Mouse (Mus musculus) brain, embryonic 14.5 days (tissue): Measurements from ENCODE around the gene Plekhg1. TPM values are rescaled to one million over a fixed set of nuclear protein-coding genes. Genes with fewer than 3 reads are reported as not detected.
A peak's percentile ranks its signal among the peaks of the same experiment; 100 is the strongest.

Source experiments
- DNase-seq: peaks from one replicate; pipeline ENCODE4 v3.0.0-alpha.2; 2011; ENCODE audit warnings: low read depth
- CTCF ChIP-seq: fragments of 200-500 bp; IDR thresholded peaks from 2 replicates; pipeline ENCODE4 v1.5.1; 2012; ENCODE audit warnings: inconsistent platforms, mild to moderate bottlenecking, moderate library complexity, borderline replicate concordance; ENCODE audit not compliant: insufficient read depth, insufficient read length; ENCODE audit errors: extremely low read depth
- POLR2A ChIP-seq: fragments of 200-500 bp; IDR thresholded peaks from 2 replicates; pipeline ENCODE4 v1.6.1; 2012; ENCODE audit warnings: mild to moderate bottlenecking, inconsistent platforms, borderline replicate concordance; ENCODE audit not compliant: poor library complexity, insufficient read depth, insufficient read length, severe bottlenecking; ENCODE audit errors: extremely low read depth
- polyA plus RNA-seq: library from polyadenylated mRNA; depleted of rRNA; stranded (reverse); fragments of >200 nt; gene quantifications from 2 replicates; pipeline ENCODE4 v1.2.3, GENCODE M21; 2012

Plekhg1 gene
- polyA plus RNA-seq, 1 experiment, result 8.8 TPM

DNA sequence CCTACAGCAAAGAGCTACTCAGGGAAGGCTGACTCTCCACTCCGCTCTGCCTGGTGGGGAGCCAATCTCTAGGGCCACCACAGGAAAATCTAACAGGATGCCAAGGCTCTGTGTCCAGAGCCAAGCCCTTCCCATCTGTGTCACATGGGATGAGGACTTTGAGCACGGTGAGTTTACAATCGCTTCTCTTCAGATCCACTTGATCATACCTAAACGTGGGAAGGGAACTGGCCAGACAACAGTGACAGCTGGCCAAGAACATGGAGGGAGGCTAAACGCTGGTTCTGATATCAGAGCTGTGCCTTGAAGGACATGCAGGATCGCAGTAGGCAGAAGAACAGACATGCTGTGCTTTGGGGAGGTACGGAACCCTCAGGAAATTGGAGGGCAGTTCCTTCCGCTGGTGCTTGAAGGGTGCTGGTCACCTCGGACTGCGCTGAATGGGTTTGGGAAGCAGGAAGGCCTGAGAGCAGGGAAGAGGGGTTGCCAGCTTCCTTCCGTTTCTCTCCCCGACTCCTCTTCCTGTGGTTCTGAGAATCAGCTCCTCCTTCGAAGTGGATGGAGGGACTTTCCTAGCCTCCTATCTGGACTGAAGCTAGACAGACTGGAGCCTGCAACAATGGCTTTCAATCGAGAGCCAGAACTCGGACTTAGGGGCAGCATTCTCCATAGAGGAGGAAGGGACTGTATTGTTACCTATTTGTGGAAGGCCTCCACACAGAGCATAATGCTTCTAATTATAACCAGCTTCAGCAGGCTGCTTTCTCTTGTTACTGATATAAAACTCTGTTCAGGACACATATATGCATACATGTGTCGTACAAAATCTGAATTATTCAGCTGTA lies 21.9 kb upstream of the Plekhg1 start:
- DNase-seq, result peak; percentile 32
- TF ChIP-seq CTCF (no peak), POLR2A (no peak)

DNA sequence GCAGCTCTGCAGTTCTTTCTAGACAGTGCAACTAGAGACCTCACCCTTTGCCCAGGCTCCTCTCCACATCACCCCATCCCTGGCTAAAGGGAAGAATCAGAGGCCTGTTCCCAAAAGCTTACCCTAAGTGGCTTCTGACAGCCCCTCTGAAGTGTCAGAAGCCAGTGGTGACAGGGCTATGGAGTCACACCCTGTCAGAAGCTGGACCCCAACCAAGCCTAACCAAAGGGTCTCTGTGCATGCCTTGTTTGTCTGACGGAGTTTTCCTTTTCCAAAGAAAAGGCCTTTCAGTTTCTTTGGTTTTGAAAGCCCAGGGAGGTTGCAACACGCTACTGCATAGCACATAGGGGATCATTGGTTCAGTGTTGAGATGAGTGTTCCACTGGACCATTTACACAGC lies 19.9 kb upstream of the Plekhg1 start:
- no peak for DNase-seq
- TF ChIP-seq CTCF (no peak), POLR2A (no peak)

DNA sequence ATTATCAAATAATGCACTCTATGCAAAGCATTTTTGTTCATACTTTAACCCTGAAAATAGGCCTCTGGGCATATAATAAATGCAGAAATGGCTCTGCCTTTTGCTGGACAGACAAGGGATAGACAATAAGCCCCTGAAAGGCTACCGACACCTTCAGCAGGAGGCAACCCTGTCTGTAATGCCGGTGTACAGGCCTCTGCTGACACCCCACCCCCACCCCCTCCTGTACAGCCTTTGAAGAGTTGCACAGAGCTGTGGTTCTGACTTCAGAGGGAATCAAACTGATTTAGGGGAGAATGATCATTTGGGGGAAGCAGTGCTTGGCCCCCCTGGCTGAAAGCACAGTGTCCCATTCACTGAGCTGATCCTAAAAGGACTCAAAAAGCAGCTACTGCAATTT lies 17.8 kb upstream of the Plekhg1 start:
- peak; percentile 42 for DNase-seq
- TF ChIP-seq POLR2A (no peak), CTCF (no peak)

DNA sequence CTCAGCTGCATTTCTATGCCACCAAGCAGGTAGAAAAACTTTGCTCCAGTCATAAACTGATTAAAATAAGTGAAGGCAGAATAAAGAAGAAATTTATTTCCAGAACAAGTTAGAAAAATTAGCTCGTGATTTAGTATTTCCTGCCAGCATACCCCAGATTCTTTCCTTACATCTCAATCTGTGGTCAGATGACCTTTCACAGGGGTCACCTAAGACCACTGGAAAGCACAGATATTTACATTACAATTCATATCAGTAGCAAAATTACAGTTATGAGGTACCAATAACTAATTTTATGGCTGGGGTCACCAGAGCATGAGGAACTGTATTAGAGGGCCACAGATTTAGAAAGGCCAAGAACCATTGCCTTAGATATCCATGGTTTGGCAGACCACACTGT lies 15.5 kb upstream of the Plekhg1 start:
- no peak for DNase-seq
- no peak for TF ChIP-seq CTCF
- no peak for TF ChIP-seq POLR2A

DNA sequence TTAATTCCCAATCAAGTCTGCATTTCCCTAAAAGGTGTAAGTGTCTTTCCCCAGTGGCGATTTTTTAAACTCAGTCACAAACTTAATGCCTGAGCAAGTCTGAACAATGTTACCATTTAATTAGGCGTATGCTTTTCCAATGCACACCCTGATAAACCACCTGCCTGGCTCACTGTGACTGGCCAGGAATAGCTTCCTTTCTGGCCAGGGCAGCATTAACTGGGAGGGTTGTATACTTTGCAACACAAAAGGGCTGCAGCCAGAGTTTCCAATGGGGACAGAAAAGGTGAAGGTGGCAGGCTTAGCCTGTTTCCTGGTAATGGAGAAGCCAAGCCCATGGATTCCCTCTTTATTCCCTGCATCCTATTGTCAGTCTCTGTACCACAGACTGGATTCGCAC lies 10.5 kb upstream of the Plekhg1 start:
- no peak for TF ChIP-seq CTCF
- TF ChIP-seq POLR2A, result no peak

DNA sequence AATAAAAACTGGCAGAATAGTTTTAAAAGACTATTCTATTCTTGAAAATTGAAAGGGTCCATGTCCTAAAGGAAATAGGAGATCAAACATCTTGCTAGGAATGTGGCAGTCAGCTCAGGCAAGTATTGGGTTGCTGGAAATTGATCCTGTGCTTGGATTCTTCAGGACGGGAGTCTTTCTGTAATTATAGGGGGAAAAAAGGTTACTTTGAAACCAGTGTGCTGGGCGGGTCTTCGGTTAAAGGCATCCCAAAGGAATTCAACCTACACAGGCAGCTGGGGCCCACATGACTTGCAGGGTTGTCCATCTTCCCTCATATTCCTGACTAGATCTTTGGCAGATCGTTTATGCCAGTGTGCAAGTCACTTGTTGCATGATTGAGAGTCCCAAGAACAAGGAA lies 9.8 kb upstream of the Plekhg1 start:
- no peak for TF ChIP-seq POLR2A
- TF ChIP-seq CTCF, result no peak
- no peak for DNase-seq

More for the DNA sequence above, 10.5 kb upstream of the Plekhg1 start:
- DNase-seq, result no peak

DNA sequence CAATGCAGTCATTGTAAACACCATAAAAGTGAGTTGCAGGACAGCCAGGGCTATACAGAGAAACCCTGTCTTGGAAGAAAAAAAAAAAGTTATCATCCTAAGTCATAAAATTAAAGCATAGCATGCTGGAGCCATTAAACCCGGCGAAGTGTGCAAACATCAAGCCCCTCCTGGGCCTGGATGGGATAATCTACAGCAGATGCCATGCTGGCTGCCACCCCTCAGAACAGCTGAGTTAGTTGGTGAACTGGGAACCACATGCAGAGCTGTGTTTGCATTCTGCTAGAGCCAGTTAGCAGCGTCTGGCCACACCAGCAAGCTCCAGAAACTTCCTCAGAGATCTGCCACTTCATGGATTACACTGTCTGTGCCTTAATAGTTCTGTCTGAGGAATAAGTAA lies 3.1 kb upstream of the Plekhg1 start:
- no peak for DNase-seq

DNA sequence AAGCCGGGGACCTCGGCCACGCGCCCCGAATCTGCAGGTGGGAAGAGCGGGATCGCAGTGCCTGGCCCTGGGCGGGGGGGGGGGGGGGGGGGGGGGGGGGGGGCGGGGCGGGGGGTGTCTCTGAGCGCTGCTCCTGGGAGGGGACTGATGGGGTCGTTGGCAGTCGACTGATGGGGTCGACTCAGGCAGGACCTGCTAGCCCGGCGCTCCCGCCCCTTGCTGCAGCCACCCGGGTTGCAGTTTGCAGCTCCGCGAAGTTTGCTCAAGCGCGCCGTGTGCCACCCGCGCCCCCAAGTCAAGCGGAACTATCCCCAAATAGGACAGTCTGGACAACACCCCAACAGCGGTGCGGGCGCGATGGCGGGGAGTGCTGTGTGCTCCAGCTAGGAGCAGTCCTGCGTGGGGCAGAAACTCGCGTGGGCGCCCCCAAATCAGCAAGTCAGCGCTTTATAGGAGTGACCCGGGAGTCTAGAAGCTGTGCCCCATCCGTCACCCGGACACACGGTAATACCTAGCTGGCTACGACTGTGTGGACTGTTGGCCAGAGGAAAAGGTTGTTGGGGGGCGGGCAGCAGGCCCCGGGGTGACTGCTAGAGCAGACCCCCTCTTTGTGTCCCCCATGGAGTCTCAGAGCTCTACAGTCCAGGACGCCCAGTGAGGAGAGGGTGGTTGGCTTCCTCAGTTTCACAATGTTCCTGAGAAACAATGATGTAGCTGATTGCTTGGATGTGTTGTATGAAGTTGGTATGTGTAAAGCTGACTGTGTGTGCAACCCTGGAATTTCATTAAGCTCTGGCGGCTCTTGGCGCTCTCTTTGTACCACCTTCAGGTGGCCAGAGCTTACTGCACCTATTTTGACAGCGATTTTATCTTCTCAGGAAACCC lies 582 bp downstream of the Plekhg1 start:
- DNase-seq, result peak; percentile 92
- TF ChIP-seq POLR2A, result 0 out of 2 replicates have a peak, but pooled peaks have one; percentile 7
- peak; percentile 69; the same call in 1 of the 2 replicates for TF ChIP-seq CTCF

More for the DNA sequence above, 3.1 kb upstream of the Plekhg1 start:
- TF ChIP-seq POLR2A, result no peak

DNA sequence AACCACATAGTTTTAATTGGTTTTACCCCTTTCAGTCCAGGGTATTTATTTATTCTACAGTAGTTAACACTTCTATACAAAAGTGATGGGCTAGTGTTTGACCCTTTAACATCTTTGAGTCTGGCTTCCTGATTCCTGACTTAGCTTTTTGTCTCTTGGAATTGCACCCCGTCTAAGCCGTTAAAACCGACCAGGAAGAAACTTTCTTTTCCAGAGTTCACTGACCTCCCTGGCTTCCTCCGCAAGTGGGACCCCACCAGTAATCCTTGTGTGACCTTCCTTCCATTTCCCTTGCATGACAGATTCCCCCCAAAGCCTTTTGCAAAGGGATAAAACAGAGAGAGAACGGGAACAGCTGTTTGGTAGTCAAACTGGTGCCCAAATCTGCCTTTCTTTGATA lies 1.6 kb downstream of the Plekhg1 start:
- no peak for DNase-seq
- no peak for TF ChIP-seq CTCF
- no peak for TF ChIP-seq POLR2A

DNA sequence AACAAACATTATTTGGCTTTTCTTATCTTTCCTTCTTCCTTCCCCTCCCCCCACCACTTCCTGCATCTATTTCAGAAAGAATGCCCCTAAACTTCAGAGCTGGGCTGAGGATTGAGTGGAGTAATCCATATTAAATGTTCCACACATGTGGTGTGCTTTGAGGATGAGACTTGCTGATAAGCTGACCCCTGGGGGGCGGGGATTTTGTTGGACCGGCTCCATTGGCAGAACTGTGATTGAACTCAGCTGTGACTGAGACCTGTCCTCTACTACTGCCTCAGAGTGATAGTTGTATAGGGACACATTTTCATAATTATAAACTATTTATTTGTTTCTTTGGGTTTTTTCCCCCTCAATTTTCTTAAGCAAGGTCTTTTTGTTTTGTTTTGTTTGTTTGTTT lies 2.9 kb downstream of the Plekhg1 start:
- no peak for TF ChIP-seq CTCF
- TF ChIP-seq POLR2A, result no peak
- no peak for DNase-seq

DNA sequence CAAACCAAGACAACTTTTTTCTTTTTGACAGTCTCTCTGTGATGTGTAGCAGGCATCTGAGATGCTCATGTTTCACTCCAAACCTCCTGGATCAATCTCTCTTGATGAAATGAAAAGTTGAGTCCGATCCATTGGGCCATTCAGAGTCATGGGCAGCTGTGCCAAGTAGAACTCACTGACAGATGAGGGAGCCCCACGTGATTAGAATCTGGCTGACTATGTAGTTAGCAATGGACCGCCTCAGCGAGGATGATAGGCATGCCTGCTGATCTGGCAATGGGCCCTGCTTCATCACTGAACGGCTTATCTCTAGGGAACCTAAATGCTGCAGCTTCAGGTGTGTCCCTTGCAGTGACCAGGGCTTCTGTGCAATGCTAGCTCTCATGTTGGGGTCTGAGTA lies 3.7 kb downstream of the Plekhg1 start:
- DNase-seq, result peak; percentile 31
- no peak for TF ChIP-seq CTCF
- no peak for TF ChIP-seq POLR2A

DNA sequence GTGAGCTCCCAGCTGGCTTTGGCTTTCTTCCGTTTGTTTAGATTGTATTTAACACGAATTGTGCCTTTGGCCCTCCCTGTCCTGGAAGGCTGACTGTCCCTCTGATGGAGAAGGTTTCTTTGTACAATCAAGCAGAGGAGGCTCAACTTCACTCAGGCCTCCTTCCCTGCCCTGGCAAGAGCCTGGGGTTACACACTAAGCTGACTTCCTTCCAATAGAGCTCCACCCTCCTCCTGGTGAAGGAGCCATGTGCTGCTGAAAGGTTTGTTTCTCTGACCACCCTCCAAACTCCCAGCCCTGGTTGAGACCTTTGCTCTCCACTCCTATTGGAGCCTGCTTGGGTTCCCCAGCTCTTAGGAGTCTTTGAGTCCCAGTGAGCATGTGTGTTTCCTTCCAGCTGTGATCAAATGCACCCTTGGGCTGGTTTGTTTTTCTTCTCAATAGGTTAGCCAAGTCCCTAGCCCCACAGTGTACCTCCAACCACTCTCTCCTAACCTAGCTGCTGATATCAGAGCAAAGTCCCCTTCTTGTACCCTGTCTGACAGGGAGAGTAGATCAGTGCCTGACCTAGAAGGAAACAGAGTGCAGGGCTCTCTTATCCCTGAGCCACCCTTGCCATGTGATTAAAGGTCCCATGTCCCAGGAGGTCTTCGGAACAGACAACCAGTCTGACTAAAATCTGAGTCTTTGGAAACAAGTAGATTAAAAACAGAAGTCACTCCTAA lies 6.8 kb downstream of the Plekhg1 start:
- DNase-seq, result no peak
- TF ChIP-seq POLR2A, result no peak
- TF ChIP-seq CTCF, result no peak
